Mouse (Mus musculus): ENCODE measurements around the gene Crybb1. TPM values are rescaled to one million over a fixed set of nuclear protein-coding genes. Genes with fewer than 3 reads are reported as not detected.

Gene Crybb1
- polyA plus RNA-seq, 1 experiment, result 0.51 TPM

- TF ChIP-seq GATA1 (IDR thresholded peaks at IDR 0.05; ENCODE audit: low read length), result no peak
These were observed 18.3 kb downstream of the Crybb1 start for GRCm38 (mm10) chr5:112273746-112274463.

- no peak for TF ChIP-seq GATA1 (IDR thresholded peaks at IDR 0.05; ENCODE audit: low read length)
These were observed 19.6 kb downstream of the Crybb1 start for GRCm38 (mm10) chr5:112275021-112275804.

GRCm38 (mm10) chr5:112276267-112276873, 20.8 kb downstream of the Crybb1 start, which contains the start of gene Tpst2:
TSS of gene Tpst2 (plus strand) at chr5:112276691.
- no peak for TF ChIP-seq GATA1 (IDR thresholded peaks at IDR 0.05; ENCODE audit: low read length)

- no peak for TF ChIP-seq GATA1 (IDR thresholded peaks at IDR 0.05; ENCODE audit: low read length)
These were observed 21.3 kb downstream of the Crybb1 start for GRCm38 (mm10) chr5:112276907-112277348.

- no peak for TF ChIP-seq GATA1 (IDR thresholded peaks at IDR 0.05; ENCODE audit: low read length)
These were observed 22.4 kb downstream of the Crybb1 start for GRCm38 (mm10) chr5:112277906-112278470.

GRCm38 (mm10) chr5:112279181-112280021, 23.8 kb downstream of the Crybb1 start:
- TF ChIP-seq GATA1 (IDR thresholded peaks at IDR 0.05; ENCODE audit: low read length), result no peak

GRCm38 (mm10) chr5:112280151-112280550, 24.5 kb downstream of the Crybb1 start:
- TF ChIP-seq GATA1 (IDR thresholded peaks at IDR 0.05; ENCODE audit: low read length), result no peak

GRCm38 (mm10) chr5:112280863-112281660, 25.4 kb downstream of the Crybb1 start:
- TF ChIP-seq GATA1 (IDR thresholded peaks at IDR 0.05; ENCODE audit: low read length), result no peak

- TF ChIP-seq GATA1 (IDR thresholded peaks at IDR 0.05; ENCODE audit: low read length), result no peak
These were observed 26.1 kb downstream of the Crybb1 start for GRCm38 (mm10) chr5:112281676-112282075.

- no peak for TF ChIP-seq GATA1 (IDR thresholded peaks at IDR 0.05; ENCODE audit: low read length)
These were observed 26.6 kb downstream of the Crybb1 start for GRCm38 (mm10) chr5:112282123-112282779.

- TF ChIP-seq GATA1 (IDR thresholded peaks at IDR 0.05; ENCODE audit: low read length), result no peak
These were observed 27.3 kb downstream of the Crybb1 start for GRCm38 (mm10) chr5:112282780-112283482.

GRCm38 (mm10) chr5:112283543-112284202, 28.1 kb downstream of the Crybb1 start:
- TF ChIP-seq GATA1 (IDR thresholded peaks at IDR 0.05; ENCODE audit: low read length), result no peak
